Mouse (Mus musculus): ENCODE measurements around the gene Relt. TPM values are rescaled to one million over a fixed set of nuclear protein-coding genes. Genes with fewer than 3 reads are reported as not detected.

Relt gene
- polyA plus RNA-seq, 1 experiment from 2014 or later, result 2.4 TPM

DNA sequence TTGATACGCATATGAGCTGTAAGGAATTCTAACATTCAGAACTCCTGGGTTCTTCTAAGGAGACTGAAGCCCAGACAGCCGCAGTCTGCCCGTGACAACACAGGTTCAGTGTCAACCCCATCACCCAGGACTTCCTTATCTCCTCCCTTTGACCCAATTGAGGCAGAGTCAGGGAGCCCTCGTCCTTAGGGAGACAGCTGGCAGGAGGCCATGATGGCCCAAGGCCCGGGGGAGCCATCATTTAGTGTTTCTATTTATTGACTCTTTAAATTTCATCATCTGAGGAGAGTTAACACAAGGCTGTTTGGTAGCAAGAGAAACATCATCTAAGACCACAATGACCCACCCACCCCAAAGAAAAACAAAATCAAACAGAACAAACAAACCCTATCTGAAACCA, 8.6 kb upstream of the Relt start:
- Histone ChIP-seq H3K36me3 (ENCODE audit: poor library complexity, severe bottlenecking) (peaks cover 36% of the 10 kb centered on the region), H3K27me3 (no peaks in the 10 kb centered on the region), H3K9ac (no peak overlapping the region), H3K4me2 (no peak overlapping the region), H3K27ac (no peak overlapping the region), H3K9me3 (replicated peaks) (no peaks in the 10 kb centered on the region), H3K4me3 (no peak overlapping the region), H3K4me1 (no peaks in the 10 kb centered on the region)
- no peak for ATAC-seq
- 91% methylated on average over 5 of the region's 5 CpGs for WGBS

DNA sequence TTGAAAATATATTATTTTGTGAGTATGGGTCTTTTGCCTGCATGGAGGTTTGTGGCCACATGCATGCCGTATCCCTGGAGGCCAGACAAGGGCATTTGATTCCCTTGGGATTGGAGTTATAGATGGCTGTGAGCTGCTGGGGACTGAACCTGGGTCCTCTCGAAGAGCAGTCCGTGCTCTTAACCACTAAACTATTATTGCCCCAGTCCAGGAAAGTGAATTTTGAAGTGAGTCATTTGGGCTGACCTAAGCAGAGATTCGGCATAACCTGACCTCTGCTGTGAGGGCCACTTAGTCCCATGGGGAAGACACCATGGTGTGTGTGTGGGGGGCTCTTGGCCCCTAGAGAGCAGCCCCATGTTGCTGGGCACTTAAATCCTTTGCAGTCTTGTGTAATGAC, 8.1 kb upstream of the Relt start:
- Histone ChIP-seq H3K36me3 (ENCODE audit: poor library complexity, severe bottlenecking) (peaks cover 31% of the 10 kb centered on the region), H3K4me1 (no peaks in the 10 kb centered on the region), H3K27ac (no peak overlapping the region), H3K9me3 (replicated peaks) (no peaks in the 10 kb centered on the region), H3K27me3 (no peaks in the 10 kb centered on the region), H3K4me3 (no peak overlapping the region), H3K4me2 (no peak overlapping the region), H3K9ac (no peak overlapping the region)
- no peak for ATAC-seq
- WGBS, result 93% methylated on average over 4 of the region's 4 CpGs

DNA sequence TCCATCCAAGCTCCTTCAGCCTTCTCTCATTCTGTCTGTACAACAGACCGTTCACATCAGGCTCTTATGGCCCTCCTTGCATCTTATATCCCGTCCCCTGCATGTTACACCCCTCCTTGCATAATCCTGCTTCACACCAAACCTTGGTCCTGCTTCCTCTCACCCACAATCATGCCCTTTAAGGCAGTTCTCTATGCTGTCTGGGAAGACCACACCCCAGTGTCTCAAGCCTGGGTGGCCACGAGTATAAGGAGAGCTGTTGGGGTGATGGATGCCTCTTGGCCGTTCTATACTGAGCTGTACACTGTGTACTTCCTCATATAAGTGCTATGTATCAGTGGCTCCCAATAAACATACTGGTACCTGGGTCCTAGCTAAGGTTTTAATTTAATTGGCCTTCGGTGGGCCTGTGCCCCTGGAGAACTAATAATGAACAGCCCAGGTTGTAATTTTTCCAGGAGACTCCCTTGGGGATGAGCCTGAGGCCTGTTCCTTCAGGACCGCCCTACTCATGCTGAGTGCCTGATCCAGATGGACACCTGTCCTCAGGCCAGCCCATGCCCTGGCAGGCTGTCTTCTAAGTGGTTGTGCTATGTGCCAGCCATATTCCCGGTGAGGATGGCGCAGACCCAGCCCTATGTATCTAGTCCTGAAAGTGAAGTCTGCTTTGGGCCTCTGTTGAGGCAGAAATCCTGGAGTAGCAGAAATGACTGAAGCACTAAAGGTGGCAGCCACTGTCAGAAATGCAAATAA, 6.8 kb upstream of the Relt start:
- WGBS, result 92% methylated on average over 8 of the region's 8 CpGs
- H3K9ac ChIP-seq, result no peak overlapping the region
- peaks cover 21% of the 10 kb centered on the region for H3K36me3 ChIP-seq (ENCODE audit: poor library complexity, severe bottlenecking)
- H3K4me2 ChIP-seq, result no peak overlapping the region
- no peaks in the 10 kb centered on the region for H3K27me3 ChIP-seq
- ATAC-seq, result no peak
- no peaks in the 10 kb centered on the region for H3K4me1 ChIP-seq
- H3K27ac ChIP-seq, result no peak overlapping the region
- no peak overlapping the region for H3K4me3 ChIP-seq
- no peaks in the 10 kb centered on the region for H3K9me3 ChIP-seq (replicated peaks)

DNA sequence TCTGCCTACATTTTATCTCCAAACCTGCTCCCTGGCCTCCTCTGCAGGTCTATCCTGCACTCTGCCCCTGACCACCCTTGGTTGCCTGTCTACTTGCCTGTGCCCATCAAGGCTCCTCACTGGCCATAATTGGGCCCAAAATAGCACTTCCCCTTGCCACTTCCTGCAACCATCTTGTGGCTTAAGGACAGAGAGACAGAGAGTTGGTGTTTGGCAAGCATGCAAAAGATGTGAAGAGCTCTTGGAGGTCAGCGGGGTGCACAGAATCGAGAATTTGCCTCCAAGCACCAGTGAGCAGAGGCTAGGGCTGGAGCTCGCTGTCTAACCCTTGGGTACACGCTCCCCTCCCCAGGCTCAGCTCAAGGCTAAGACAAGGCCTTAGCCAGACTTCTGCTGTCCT, 5.3 kb upstream of the Relt start:
- WGBS, result 75% methylated on average over 4 of the region's 4 CpGs
- H3K4me3 ChIP-seq, result no peak overlapping the region
- H3K9me3 ChIP-seq (replicated peaks), result no peaks in the 10 kb centered on the region
- H3K27ac ChIP-seq, result no peak overlapping the region
- H3K9ac ChIP-seq, result no peak overlapping the region
- H3K36me3 ChIP-seq (ENCODE audit: poor library complexity, severe bottlenecking), result peaks cover 15% of the 10 kb centered on the region
- no peak for ATAC-seq
- H3K4me2 ChIP-seq, result no peak overlapping the region
- H3K4me1 ChIP-seq, result no peaks in the 10 kb centered on the region
- H3K27me3 ChIP-seq, result no peaks in the 10 kb centered on the region

DNA sequence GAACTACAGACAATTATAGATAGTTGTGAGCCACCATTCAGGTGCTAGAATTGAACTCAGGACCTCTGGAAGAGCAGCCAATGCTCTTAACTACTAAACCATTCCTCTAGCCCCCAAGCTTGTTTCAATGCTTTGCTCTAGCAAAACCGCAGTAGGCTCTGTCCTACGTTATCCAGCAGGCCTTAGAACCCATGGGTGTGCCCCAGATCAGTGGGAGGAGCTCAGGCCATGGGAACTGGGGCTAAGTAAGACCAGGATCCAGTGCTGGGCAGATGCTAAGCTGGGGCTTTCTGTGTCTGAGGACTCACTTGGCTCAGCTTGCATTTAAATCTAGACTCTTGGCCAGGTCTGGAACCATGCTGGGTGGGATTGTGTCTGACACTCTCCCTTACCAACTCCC, 4.3 kb upstream of the Relt start:
- H3K27me3 ChIP-seq, result no peaks in the 10 kb centered on the region
- whole genome bisulfite sequencing, result 58% methylated on average over 2 of the region's 2 CpGs
- no peak overlapping the region for H3K4me3 ChIP-seq
- no peak overlapping the region for H3K27ac ChIP-seq
- H3K4me2 ChIP-seq, result no peak overlapping the region
- no peaks in the 10 kb centered on the region for H3K9me3 ChIP-seq (replicated peaks)
- H3K9ac ChIP-seq, result no peak overlapping the region
- no peak for ATAC-seq
- peaks cover 5% of the 10 kb centered on the region for H3K36me3 ChIP-seq (ENCODE audit: poor library complexity, severe bottlenecking)
- H3K4me1 ChIP-seq, result peaks cover 2% of the 10 kb centered on the region

DNA sequence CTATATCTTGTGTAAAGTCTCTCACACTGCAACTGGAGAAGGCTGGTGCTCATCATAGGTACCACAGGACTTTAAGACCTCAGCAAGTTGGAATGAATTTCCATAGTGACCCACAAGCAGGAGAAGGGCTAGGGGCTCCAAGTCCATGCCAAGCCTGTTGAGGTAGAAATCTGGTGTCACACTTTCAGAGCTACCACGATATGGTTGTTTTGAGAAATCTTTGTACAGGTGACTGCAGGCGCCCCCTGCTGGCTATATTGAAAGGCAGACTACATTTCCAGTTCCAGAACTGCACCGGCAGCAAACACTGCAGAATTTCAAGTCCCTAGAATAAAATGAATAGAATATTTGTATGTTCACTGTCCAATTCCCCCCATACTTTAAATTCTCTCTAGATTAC, 3.4 kb upstream of the Relt start:
- peaks cover 9% of the 10 kb centered on the region for H3K4me1 ChIP-seq
- no peaks in the 10 kb centered on the region for H3K27me3 ChIP-seq
- WGBS, result 14% methylated on average over 3 of the region's 3 CpGs
- H3K36me3 ChIP-seq (ENCODE audit: poor library complexity, severe bottlenecking), result no peaks in the 10 kb centered on the region
- no peak overlapping the region for H3K9ac ChIP-seq
- H3K4me3 ChIP-seq, result no peak overlapping the region
- H3K9me3 ChIP-seq (replicated peaks), result no peaks in the 10 kb centered on the region
- no peak for ATAC-seq
- H3K4me2 ChIP-seq, result no peak overlapping the region
- no peak overlapping the region for H3K27ac ChIP-seq

DNA sequence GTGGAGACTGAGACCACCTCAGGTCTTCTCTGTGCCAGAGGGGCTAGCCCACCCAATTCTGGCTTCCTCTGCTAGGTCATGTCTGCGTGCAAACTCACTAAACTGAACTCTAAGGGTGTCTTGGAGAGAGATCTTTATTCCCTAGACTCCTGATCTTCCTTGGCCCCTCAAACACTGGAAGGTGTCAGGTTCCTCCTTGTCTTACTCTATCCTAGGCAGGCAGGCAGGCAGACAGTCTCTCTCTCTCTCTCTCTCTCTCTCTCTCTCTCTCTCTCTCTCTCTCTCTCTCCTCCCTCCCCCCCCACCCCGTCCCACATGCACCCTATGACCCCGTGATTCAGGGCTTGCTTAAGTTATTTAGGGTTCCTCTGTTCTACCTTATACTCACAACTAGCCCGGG, 893 bp downstream of the Relt start:
- 4% methylated on average over 4 of the region's 4 CpGs for WGBS
- peak overlapping the region; percentile 73 for H3K4me3 ChIP-seq
- H3K4me1 ChIP-seq, result peaks cover 9% of the 10 kb centered on the region
- H3K4me2 ChIP-seq, result peak overlapping the region; percentile 96
- ATAC-seq, result no peak
- H3K9ac ChIP-seq, result peak overlapping the region; percentile 85
- H3K9me3 ChIP-seq (replicated peaks), result no peaks in the 10 kb centered on the region
- H3K27me3 ChIP-seq, result no peaks in the 10 kb centered on the region
- H3K27ac ChIP-seq, result no peak overlapping the region
- H3K36me3 ChIP-seq (ENCODE audit: poor library complexity, severe bottlenecking), result no peaks in the 10 kb centered on the region

DNA sequence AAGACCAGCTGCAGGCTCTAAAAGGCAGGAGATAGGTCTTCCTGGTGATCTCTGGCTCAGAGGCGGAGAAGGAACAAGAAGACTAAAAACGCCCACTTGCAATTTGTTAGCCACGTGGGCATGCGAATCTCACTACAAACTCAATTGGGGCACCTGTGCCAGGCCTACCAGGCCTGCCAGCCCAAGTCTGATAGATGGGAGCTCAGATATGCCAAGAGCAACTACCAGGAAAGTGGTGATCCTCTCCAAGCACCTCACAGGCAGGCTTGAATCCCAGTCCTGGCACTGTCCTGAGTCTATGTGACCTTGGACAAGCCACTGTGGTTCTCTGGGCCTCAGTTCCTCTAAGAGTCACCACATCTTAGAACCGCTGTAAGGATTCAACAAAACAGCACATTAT, 2.0 kb downstream of the Relt start:
- Histone ChIP-seq H3K27ac (no peak overlapping the region), H3K9me3 (replicated peaks) (no peaks in the 10 kb centered on the region), H3K4me1 (peaks cover 9% of the 10 kb centered on the region), H3K4me3 (no peak overlapping the region), H3K4me2 (no peak overlapping the region), H3K9ac (no peak overlapping the region), H3K27me3 (no peaks in the 10 kb centered on the region), H3K36me3 (ENCODE audit: poor library complexity, severe bottlenecking) (no peaks in the 10 kb centered on the region)
- 94% methylated on average over 5 of the region's 5 CpGs for WGBS
- no peak for ATAC-seq

DNA sequence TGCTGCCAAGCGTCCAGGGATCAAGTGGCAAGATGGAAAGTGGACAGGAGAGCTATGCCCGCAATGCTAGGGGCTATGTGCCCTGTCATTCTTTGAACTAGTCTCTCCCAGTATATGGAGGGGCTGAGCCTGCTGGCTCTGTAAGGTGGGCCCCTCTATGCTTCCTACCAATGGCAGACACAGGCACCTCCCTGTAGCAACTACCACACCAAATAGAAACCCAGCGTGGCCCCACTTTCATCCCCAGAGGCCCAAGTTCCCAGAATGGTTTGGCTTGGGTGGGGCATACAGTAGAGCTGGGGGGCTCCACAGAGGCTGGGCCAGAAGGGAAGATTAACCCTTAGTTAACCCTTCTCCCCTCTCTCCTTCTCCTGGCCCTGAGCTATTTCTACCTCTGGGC, 2.8 kb downstream of the Relt start:
- H3K4me3 ChIP-seq, result no peak overlapping the region
- ATAC-seq, result no peak
- H3K9ac ChIP-seq, result no peak overlapping the region
- no peaks in the 10 kb centered on the region for H3K27me3 ChIP-seq
- H3K36me3 ChIP-seq (ENCODE audit: poor library complexity, severe bottlenecking), result no peaks in the 10 kb centered on the region
- H3K4me2 ChIP-seq, result no peak overlapping the region
- WGBS, result 81% methylated on average over 3 of the region's 3 CpGs
- H3K4me1 ChIP-seq, result peaks cover 16% of the 10 kb centered on the region
- no peaks in the 10 kb centered on the region for H3K9me3 ChIP-seq (replicated peaks)
- H3K27ac ChIP-seq, result no peak overlapping the region

DNA sequence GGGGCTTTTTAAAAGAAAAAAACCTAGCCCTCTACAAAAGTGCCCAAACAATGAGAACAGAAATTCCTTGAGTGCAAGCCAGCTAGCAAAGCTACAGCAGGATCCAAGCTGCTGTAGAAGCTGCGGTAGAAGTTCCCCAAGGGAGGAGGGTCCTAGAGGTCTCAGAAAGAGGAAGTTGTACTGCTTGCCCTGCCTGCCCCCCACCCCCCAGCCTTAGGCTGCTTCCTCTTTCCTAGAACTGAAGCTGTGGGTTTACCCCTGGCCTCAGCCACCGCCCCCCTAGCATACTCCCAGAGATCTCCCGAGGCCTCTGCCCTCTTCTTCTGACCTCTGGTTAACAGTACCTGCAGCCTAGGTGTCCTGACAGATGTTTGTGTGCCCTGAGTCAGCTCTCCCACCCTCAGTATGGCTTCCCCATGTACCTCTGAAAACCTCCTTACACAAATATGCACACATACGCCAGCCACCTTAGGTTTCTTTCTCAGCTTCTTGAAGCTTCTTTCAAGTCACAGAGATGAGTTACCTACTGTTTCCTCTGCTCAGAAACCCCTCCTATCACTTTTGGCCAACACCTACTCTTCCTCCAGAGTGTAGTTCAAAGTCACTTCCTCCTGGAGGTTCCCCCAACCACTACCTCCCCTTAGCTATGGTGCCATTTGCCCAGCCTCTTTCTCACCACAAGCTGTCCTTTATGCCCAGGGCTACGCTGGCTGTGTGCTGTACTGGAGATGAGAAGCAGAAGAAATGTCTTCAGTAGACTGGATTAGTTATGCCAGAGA, 7.3 kb downstream of the Relt start:
- peaks cover 41% of the 10 kb centered on the region for H3K4me1 ChIP-seq
- no peak overlapping the region for H3K27ac ChIP-seq
- no peak overlapping the region for H3K4me3 ChIP-seq
- no peak overlapping the region for H3K9ac ChIP-seq
- no peaks in the 10 kb centered on the region for H3K27me3 ChIP-seq
- ATAC-seq, result no peak
- H3K9me3 ChIP-seq (replicated peaks), result no peaks in the 10 kb centered on the region
- no peak overlapping the region for H3K4me2 ChIP-seq
- WGBS, result 85% methylated on average over 5 of the region's 5 CpGs
- H3K36me3 ChIP-seq (ENCODE audit: poor library complexity, severe bottlenecking), result no peaks in the 10 kb centered on the region

DNA sequence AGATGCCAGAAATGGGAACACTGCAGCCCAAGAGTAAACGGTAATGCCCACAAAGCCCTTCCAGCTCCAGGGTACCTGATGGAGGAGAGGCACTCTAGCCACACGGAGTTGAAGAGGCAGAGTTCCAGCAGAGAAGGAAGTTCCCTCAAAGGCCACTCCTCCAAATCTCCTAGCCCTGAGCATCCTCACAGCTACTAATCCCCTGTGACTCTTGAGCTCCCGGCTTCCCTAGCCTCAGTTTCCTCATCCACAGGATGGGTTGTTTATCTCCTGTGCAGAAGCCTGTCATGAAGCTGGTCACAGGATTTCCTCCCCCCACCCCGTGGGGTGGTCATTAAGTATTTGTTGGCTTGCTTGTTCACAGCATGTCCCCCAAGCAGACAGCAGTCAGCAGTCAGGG, 7.9 kb downstream of the Relt start:
- WGBS, result 40% methylated on average over 4 of the region's 4 CpGs
- Histone ChIP-seq H3K27ac (no peak overlapping the region), H3K4me1 (peaks cover 43% of the 10 kb centered on the region), H3K4me3 (no peak overlapping the region), H3K27me3 (no peaks in the 10 kb centered on the region), H3K36me3 (ENCODE audit: poor library complexity, severe bottlenecking) (no peaks in the 10 kb centered on the region), H3K4me2 (no peak overlapping the region), H3K9ac (no peak overlapping the region), H3K9me3 (replicated peaks) (no peaks in the 10 kb centered on the region)
- ATAC-seq, result 0 out of 2 replicates have a peak, but pooled peaks have one; percentile 3

DNA sequence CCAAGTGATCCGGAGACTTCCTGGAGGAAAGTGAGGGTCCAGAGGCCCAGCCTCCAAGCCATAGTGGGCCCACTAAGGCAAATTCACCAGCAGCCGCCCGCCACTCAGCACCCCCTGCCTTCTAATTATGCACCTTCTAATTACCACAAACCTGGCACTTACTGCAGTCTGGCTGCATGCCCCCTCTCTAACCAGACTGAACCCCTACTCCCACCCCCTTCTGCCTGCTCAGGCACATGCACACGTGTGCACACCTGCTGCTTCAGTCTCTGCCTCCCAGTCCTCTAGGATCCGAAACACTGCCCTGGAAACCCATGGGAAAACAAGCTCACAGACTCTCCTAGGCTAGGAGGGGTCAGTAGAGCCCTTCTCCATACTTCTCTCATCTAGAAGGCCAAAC, 8.4 kb downstream of the Relt start:
- Histone ChIP-seq H3K4me2 (no peak overlapping the region), H3K9me3 (replicated peaks) (no peaks in the 10 kb centered on the region), H3K4me1 (peaks cover 43% of the 10 kb centered on the region), H3K9ac (no peak overlapping the region), H3K36me3 (ENCODE audit: poor library complexity, severe bottlenecking) (no peaks in the 10 kb centered on the region), H3K4me3 (no peak overlapping the region), H3K27me3 (no peaks in the 10 kb centered on the region), H3K27ac (no peak overlapping the region)
- 45% methylated on average over 5 of the region's 5 CpGs for WGBS
- ATAC-seq, result peak; percentile 66
